Mouse (Mus musculus) midbrain, embryonic 11.5 days (tissue): ENCODE measurements around the gene Sod1. TPM values are rescaled to one million over a fixed set of nuclear protein-coding genes. Genes with fewer than 3 reads are reported as not detected.
A peak's percentile ranks its signal among the peaks of the same experiment; 100 is the strongest.

Source experiments
- ATAC-seq: fragments of 200-750 bp; cut with Nextera tagmentation; 2 replicates; pipeline ENCODE4 v1.8.0; 2017; ENCODE audit warnings: moderate TSS enrichment, moderate library complexity; ENCODE audit not compliant: low FRiP score
- DNase-seq: peaks from one replicate; pipeline ENCODE4 v3.0.0; 2015; ENCODE audit warnings: low spot score; ENCODE audit errors: missing footprints
- H3K27ac ChIP-seq: fragments of 300-500 bp; sonication (generic); 2 replicates; pipeline ENCODE4 v1.5.1; 2014; ENCODE audit warnings: low read depth, low read length
- H3K27me3 ChIP-seq: fragments of 300-500 bp; sonication (generic); 2 replicates; pipeline ENCODE4 v1.6.1; 2014; ENCODE audit warnings: mild to moderate bottlenecking, low read length, moderate library complexity, mixed read lengths; ENCODE audit not compliant: control insufficient read depth, insufficient read depth
- H3K36me3 ChIP-seq: fragments of 300-500 bp; sonication (generic); 2 replicates; pipeline ENCODE4 v1.6.1; 2014; ENCODE audit warnings: mild to moderate bottlenecking, low read length, moderate library complexity, mixed read lengths; ENCODE audit not compliant: control insufficient read depth, insufficient read depth
- H3K4me1 ChIP-seq: fragments of 300-500 bp; sonication (generic); 2 replicates; pipeline ENCODE4 v1.6.1; 2014; ENCODE audit warnings: low read length; ENCODE audit not compliant: control insufficient read depth, insufficient read depth
- H3K4me2 ChIP-seq: fragments of 300-500 bp; sonication (generic); 2 replicates; pipeline ENCODE4 v1.6.1; 2014; ENCODE audit warnings: mild to moderate bottlenecking, moderate library complexity
- H3K4me3 ChIP-seq: fragments of 300-500 bp; sonication (generic); 2 replicates; pipeline ENCODE4 v1.5.1; 2014; ENCODE audit warnings: low read depth, low read length
- H3K9ac ChIP-seq: fragments of 300-500 bp; sonication (generic); 2 replicates; pipeline ENCODE4 v1.6.1; 2014; ENCODE audit warnings: low read length
- H3K9me3 ChIP-seq: fragments of 300-500 bp; sonication (generic); 2 replicates; pipeline ENCODE4 v1.6.1; 2016; ENCODE audit warnings: low read length; ENCODE audit not compliant: control insufficient read depth
- WGBS: fragments of 180-500 bp; shearing (Covaris S2); extraction: QIAGEN DNeasy Blood & Tissue Kit; methylation state at CpG from one replicate; pipeline ENCODE4 v1.1.7; 2014; 5-methylcytosine and 5-hydroxymethylcytosine counted together
- polyA plus RNA-seq: library from polyadenylated mRNA; unstranded; fragments of >200 nt; fragmentation: Nextera tagmentation; extraction: Ambion mirVana; gene quantifications from 2 replicates; pipeline ENCODE4 v1.2.1, GENCODE M21; 2014

Gene Sod1
- polyA plus RNA-seq, 1 experiment from 2014 or later, result 1,097 TPM

- H3K9me3 ChIP-seq, result no peaks in the 10 kb centered on the region
- no peak overlapping the region for H3K4me3 ChIP-seq
- H3K4me2 ChIP-seq, result no peak overlapping the region
- DNase-seq (peak; percentile 97), ATAC-seq (peak; percentile 77)
- no peaks in the 10 kb centered on the region for H3K36me3 ChIP-seq
- H3K27me3 ChIP-seq, result 0 out of 2 replicates have a peak, but pooled peaks cover 2% of the 10 kb centered on the region
- H3K27ac ChIP-seq, result no peak overlapping the region
- H3K4me1 ChIP-seq, result no peaks in the 10 kb centered on the region
- WGBS, result 42% methylated on average over 8 of the region's 8 CpGs
- H3K9ac ChIP-seq, result no peak overlapping the region
Observed at GRCm38 (mm10) chr16:90185928-90186588, 34.5 kb upstream of the Sod1 start.

GRCm38 (mm10) chr16:90187453-90187852 is 33.1 kb upstream of the Sod1 start:
- H3K9me3 ChIP-seq, result no peaks in the 10 kb centered on the region
- 47% methylated on average over 13 of the region's 13 CpGs for WGBS
- H3K27me3 ChIP-seq, result 0 out of 2 replicates have a peak, but pooled peaks cover 2% of the 10 kb centered on the region
- 0 out of 2 replicates have a peak, but pooled peaks have one; percentile 38 for ATAC-seq
- H3K9ac ChIP-seq, result no peak overlapping the region
- peak; percentile 54 for DNase-seq
- H3K27ac ChIP-seq, result no peak overlapping the region
- H3K4me3 ChIP-seq, result no peak overlapping the region
- no peaks in the 10 kb centered on the region for H3K4me1 ChIP-seq
- H3K36me3 ChIP-seq, result no peaks in the 10 kb centered on the region
- no peak overlapping the region for H3K4me2 ChIP-seq

GRCm38 (mm10) chr16:90191289-90191688 is 29.3 kb upstream of the Sod1 start:
- no peak overlapping the region for H3K27ac ChIP-seq
- H3K9ac ChIP-seq, result no peak overlapping the region

GRCm38 (mm10) chr16:90193719-90194118 is 26.8 kb upstream of the Sod1 start:
- Histone ChIP-seq H3K4me3 (no peak overlapping the region), H3K4me1 (peaks cover 2% of the 10 kb centered on the region; the same call in 1 of the 2 replicates), H3K27me3 (no peaks in the 10 kb centered on the region), H3K36me3 (no peaks in the 10 kb centered on the region), H3K27ac (no peak overlapping the region), H3K9me3 (no peaks in the 10 kb centered on the region), H3K4me2 (no peak overlapping the region), H3K9ac (no peak overlapping the region)
- DNase-seq (peak; percentile 12), ATAC-seq (no peak)

More at GRCm38 (mm10) chr16:90191289-90191688, 29.3 kb upstream of the Sod1 start:
- no peak overlapping the region for H3K4me2 ChIP-seq
- no peaks in the 10 kb centered on the region for H3K36me3 ChIP-seq
- WGBS, result 79% methylated on average over 6 of the region's 6 CpGs
- H3K4me1 ChIP-seq, result no peaks in the 10 kb centered on the region
- no peak overlapping the region for H3K4me3 ChIP-seq
- no peaks in the 10 kb centered on the region for H3K9me3 ChIP-seq
- H3K27me3 ChIP-seq, result 0 out of 2 replicates have a peak, but pooled peaks cover 2% of the 10 kb centered on the region
- peak; percentile 65 for DNase-seq
- ATAC-seq, result no peak

- Histone ChIP-seq H3K36me3 (no peaks in the 10 kb centered on the region), H3K4me2 (no peak overlapping the region; the same call in 1 of the 2 replicates), H3K27me3 (no peaks in the 10 kb centered on the region), H3K4me3 (no peak overlapping the region), H3K9ac (no peak overlapping the region), H3K27ac (no peak overlapping the region), H3K4me1 (peaks cover 2% of the 10 kb centered on the region; the same call in 1 of the 2 replicates), H3K9me3 (no peaks in the 10 kb centered on the region)
- 93% methylated on average over 7 of the region's 7 CpGs for WGBS
- no peak for ATAC-seq
- DNase-seq, result peak; percentile 72
Observed at GRCm38 (mm10) chr16:90196688-90197240, 23.8 kb upstream of the Sod1 start.

- no peaks in the 10 kb centered on the region for H3K36me3 ChIP-seq
- peak overlapping the region; percentile 57 for H3K9ac ChIP-seq
- H3K4me2 ChIP-seq, result peak overlapping the region; percentile 58
- no peaks in the 10 kb centered on the region for H3K9me3 ChIP-seq
- H3K4me3 ChIP-seq, result peak overlapping the region; percentile 35
- DNase-seq (peak; percentile 97), ATAC-seq (peak; percentile 94)
- 4% methylated on average over 22 of the region's 22 CpGs for WGBS
- peaks cover 2% of the 10 kb centered on the region; the same call in 1 of the 2 replicates for H3K4me1 ChIP-seq
- H3K27me3 ChIP-seq, result no peaks in the 10 kb centered on the region
- no peak overlapping the region for H3K27ac ChIP-seq
Observed at GRCm38 (mm10) chr16:90197337-90197973, 23.1 kb upstream of the Sod1 start.

GRCm38 (mm10) chr16:90198626-90199025 is 21.9 kb upstream of the Sod1 start:
- Histone ChIP-seq H3K27me3 (no peaks in the 10 kb centered on the region), H3K9ac (no peak overlapping the region), H3K4me1 (peaks cover 2% of the 10 kb centered on the region; the same call in 1 of the 2 replicates), H3K9me3 (no peaks in the 10 kb centered on the region), H3K4me2 (no peak overlapping the region), H3K36me3 (no peaks in the 10 kb centered on the region), H3K4me3 (no peak overlapping the region), H3K27ac (no peak overlapping the region)
- ATAC-seq (no peak), DNase-seq (peak; percentile 35)
- 91% methylated on average over 6 of the region's 6 CpGs for WGBS

- H3K9me3 ChIP-seq, result no peaks in the 10 kb centered on the region
- no peaks in the 10 kb centered on the region for H3K36me3 ChIP-seq
- no peaks in the 10 kb centered on the region for H3K27me3 ChIP-seq
- no peak overlapping the region for H3K9ac ChIP-seq
- no peak overlapping the region for H3K27ac ChIP-seq
- no peak overlapping the region for H3K4me2 ChIP-seq
- H3K4me1 ChIP-seq, result peaks cover 2% of the 10 kb centered on the region; the same call in 1 of the 2 replicates
- DNase-seq (peak; percentile 41), ATAC-seq (no peak)
- H3K4me3 ChIP-seq, result no peak overlapping the region
- WGBS, result 93% methylated on average over 10 of the region's 10 CpGs
Observed at GRCm38 (mm10) chr16:90199174-90199573, 21.4 kb upstream of the Sod1 start.

- Histone ChIP-seq H3K27me3 (no peaks in the 10 kb centered on the region), H3K4me2 (no peak overlapping the region), H3K9ac (no peak overlapping the region), H3K9me3 (no peaks in the 10 kb centered on the region), H3K4me3 (no peak overlapping the region), H3K27ac (no peak overlapping the region), H3K36me3 (no peaks in the 10 kb centered on the region), H3K4me1 (peaks cover 2% of the 10 kb centered on the region; the same call in 1 of the 2 replicates)
- WGBS, result 82% methylated on average over 19 of the region's 19 CpGs
- no peak for ATAC-seq
- DNase-seq, result peak; percentile 62
Observed at GRCm38 (mm10) chr16:90202140-90202539, 18.4 kb upstream of the Sod1 start.
